Mouse (Mus musculus): ENCODE measurements at regions not wholly inside any gene's neighbourhood (a gene's known extent, or its start where the extent isn't known, plus 50 kb on each side); places are given as distances from the start of the nearest gene placed in this dataset.

GRCm38 (mm10) chr9:112841473-112841872 is 605.7 kb upstream of the Arpp21 start:
- no peak for TF ChIP-seq E2F4 (IDR thresholded peaks at IDR 0.05; ENCODE audit: insufficient read depth)
- TF ChIP-seq POLR2A (IDR thresholded peaks at IDR 0.05; ENCODE audit: insufficient read length, low read depth) = no peak
- no peak for TF ChIP-seq TCF12 (IDR thresholded peaks at IDR 0.05; ENCODE audit: insufficient read depth, poor library complexity, severe bottlenecking)
- TF ChIP-seq MYOD1 (IDR thresholded peaks at IDR 0.05; ENCODE audit: control insufficient read depth in 1 of 3, insufficient read length in 2 of 3, low read depth in 2 of 3) = no peak

Measured in myocyte (in vitro differentiated cells).